Mouse (Mus musculus) thymus, adult 2 months (tissue): ENCODE data around the gene Cyp2b10.

ENCODE experiments used
- CTCF ChIP-seq: fragments of 200-500 bp; IDR thresholded peaks from 2 replicates; pipeline ENCODE4 v1.5.1; 2012; ENCODE audit warnings: mild to moderate bottlenecking, control low read depth, low read length, moderate library complexity, borderline replicate concordance; ENCODE audit not compliant: control insufficient read depth, poor library complexity, insufficient read depth; ENCODE audit errors: extremely low read depth
- POLR2A ChIP-seq: fragments of 200-500 bp; IDR thresholded peaks from 2 replicates; pipeline ENCODE4 v1.6.1; 2012; ENCODE audit warnings: mild to moderate bottlenecking, low read length, control low read depth, moderate library complexity; ENCODE audit not compliant: control insufficient read depth, poor library complexity, insufficient read depth; ENCODE audit errors: extremely low read depth

- TF ChIP-seq POLR2A (no peak), CTCF (no peak)
Measured at GRCm38 (mm10) chr7:25916116-25916515, 18.7 kb downstream of the Cyp2b10 start.
